Mouse (Mus musculus) megakaryocyte progenitor cell, adult 5-6 weeks (primary cell): ENCODE measurements around the gene Tenm2. TPM values are rescaled to one million over a fixed set of nuclear protein-coding genes. Genes with fewer than 3 reads are reported as not detected.

Experiments used
- ATAC-seq: replicated peaks from 2 replicates; pipeline ENCODE4 v1.8.0; 2016; ENCODE audit warnings: mild to moderate bottlenecking, moderate TSS enrichment, inconsistent platforms; ENCODE audit not compliant: poor library complexity
- total RNA-seq, 2 experiments: library from RNA; stranded (forward) in 1 of 2; stranded (reverse) in 1 of 2; fragments of 157-497, 149-512 nt in 1 of 2; fragments of 200-1000 nt in 1 of 2; gene quantifications; 2 replicates each; pipeline versions ENCODE4 v1.2.3 to v1.2.4; 2015 to 2017

Tenm2 gene
- total RNA-seq, 2 experiments from 2014 or later: not detected

DNA sequence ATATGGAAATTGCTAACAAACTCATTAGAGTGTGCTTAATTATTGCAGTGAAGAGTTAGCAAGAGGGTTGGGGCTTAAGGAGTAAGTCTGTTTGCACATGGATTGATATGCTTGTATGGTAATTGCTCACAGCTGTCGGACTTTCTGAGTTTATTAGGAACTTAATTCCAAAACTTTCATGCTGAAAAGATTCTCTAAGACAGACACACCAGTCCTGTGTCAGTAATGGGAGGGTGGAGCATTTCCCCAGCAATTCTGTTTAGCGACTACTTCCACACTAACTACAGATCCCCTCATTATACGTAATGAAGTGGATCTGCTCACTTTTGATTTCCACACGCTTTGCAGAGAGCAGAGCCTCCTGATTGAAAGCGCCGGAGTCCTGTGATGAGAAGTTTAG lies 622.0 kb downstream of the Tenm2 start:
- ATAC-seq: no peak

- ATAC-seq: no peak
These were observed 630.9 kb downstream of the Tenm2 start for GRCm38 (mm10) chr11:36604815-36605382.

GRCm38 (mm10) chr11:36604272-36604671 lies 631.5 kb downstream of the Tenm2 start:
- no peak for ATAC-seq

DNA sequence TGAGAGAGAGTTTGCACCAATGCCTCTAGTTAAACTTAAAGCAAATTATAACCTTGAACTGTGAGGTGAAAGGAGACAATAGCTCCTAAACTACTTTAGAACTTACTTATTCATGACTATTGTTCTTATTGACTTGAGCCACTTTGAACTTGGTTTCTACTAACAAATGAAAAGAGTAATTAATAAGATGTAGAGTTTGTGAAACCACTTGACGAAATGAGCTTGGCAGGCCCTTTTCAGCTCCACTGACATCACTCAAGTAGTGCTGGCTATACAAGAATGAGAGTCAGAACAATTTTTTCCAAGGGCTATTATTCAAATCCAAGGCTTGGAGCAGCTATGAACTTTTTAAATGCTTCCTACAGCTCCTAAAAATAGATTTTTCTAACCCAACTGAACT lies 643.3 kb downstream of the Tenm2 start:
- ATAC-seq: no peak

- ATAC-seq: no peak
These were observed 669.6 kb downstream of the Tenm2 start for GRCm38 (mm10) chr11:36566146-36566545.

DNA sequence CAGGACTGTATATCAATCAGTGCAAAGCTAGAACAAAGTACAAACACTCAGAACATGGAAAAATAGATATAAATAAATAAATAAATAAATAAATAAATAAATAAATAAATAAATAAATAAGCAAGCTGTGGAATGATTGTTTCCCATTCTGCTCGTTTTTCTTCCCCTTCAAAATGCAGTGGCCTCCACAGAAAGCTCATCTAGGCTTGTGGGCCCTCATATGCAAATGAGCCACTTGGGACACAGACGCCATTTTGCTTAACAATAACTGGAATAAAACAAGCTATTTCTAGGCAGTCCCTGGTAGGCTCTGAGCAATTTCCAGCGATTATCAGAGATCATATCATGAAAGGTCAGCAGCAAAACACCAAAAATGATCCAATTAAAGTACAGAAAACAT lies 672.9 kb downstream of the Tenm2 start:
- ATAC-seq: no peak

- no peak for ATAC-seq
These were observed 674.8 kb downstream of the Tenm2 start for GRCm38 (mm10) chr11:36560785-36561548.

GRCm38 (mm10) chr11:36557316-36557715 lies 678.4 kb downstream of the Tenm2 start:
- ATAC-seq: no peak

- no peak for ATAC-seq
These were observed 682.5 kb downstream of the Tenm2 start for GRCm38 (mm10) chr11:36553286-36553685.

DNA sequence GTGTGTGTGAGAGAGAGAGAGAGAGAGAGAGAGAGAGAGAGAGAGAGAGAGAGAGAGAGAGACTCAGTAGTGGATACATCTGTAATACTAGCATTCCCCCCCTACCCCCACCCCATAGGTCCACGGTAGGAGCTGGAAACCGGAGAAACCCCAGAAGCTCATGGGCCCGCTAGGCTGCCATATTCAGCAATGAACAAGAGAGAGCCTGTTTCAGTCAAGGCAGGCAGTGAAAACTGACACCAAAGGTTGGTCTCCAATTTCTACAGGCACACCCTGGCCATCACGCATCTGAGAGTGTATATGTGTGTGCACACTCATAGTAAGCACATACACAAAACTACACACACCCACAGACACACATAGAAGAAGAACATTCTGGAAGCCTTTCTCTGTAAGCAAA lies 685.1 kb downstream of the Tenm2 start:
- ATAC-seq: no peak

DNA sequence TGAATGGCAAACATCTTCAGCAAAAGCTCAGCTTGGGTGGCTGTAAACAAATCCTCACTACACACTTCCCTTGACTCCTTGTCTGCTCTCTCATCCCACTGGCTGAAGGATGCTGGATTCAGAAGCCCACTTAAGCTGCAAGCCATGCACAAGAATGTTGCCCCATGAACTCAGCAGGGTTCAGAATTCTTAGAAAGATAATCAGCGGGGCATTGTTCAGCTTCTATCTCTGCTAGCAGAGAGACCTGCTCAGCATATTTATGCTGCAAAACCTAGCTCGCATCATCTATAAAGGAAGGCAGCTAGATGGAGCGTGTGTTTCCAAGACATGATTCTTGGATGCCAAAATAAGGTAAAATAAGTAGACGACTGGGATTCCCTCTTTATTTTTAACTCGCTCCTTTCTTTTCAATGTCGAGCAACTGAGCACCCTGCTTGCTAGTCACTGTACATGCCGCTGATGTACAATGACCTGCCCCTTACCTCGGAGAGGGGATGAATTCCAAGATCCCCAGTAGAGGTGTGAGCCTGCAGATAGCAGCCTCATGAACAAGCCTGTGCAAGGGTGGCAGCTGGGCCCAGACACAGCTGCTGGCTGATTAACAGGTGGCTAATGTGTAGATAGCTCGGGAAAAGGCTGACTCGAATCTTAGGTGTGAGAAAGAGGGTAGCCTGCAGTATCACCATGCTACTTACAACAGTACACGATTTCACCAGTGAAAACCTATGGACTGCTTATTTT lies 686.2 kb downstream of the Tenm2 start:
- ATAC-seq: no peak

- no peak for ATAC-seq
These were observed 687.6 kb downstream of the Tenm2 start for GRCm38 (mm10) chr11:36548139-36548538.

DNA sequence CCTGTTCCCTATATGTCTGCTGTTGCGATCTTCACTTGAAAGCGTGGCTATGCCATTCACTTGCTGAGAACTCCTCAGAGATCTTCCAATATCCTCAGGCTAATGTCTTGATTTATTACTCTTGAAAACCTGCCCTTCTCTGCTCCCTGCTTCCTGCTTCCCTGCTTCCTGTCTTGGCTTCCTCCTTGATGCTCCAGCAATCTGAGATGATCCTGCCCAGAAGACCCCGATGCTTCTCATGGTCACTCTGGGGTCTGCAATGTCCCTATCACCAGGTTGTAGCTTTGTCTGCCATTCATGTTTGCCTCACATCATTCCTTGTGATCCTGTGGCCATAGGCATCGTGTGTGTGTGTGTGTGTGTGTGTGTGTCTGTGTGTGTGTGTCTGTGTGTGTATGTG lies 697.6 kb downstream of the Tenm2 start:
- ATAC-seq: no peak

- ATAC-seq: no peak
These were observed 698.1 kb downstream of the Tenm2 start for GRCm38 (mm10) chr11:36537573-36538133.

- ATAC-seq: no peak
These were observed 700.2 kb downstream of the Tenm2 start for GRCm38 (mm10) chr11:36535591-36535990.

DNA sequence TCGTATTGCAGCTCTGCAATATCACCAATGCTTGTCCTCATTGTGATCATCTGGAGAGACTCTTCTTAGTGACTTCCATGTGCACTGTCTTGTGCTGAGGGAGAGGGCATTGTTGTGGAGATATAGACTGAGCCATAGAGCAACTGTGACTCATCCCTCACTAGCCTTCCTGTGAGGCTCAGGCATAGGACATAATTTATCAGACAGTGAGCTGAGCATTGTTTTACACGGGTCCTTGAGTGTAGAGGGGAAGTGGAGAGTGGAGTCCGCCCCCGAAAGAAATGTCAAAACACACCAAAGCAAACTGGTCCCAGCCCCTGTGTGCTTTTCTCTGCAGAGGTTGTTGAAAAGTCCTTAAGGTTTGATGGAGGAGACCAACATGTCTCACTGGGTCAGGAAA lies 704.1 kb downstream of the Tenm2 start:
- no peak for ATAC-seq

DNA sequence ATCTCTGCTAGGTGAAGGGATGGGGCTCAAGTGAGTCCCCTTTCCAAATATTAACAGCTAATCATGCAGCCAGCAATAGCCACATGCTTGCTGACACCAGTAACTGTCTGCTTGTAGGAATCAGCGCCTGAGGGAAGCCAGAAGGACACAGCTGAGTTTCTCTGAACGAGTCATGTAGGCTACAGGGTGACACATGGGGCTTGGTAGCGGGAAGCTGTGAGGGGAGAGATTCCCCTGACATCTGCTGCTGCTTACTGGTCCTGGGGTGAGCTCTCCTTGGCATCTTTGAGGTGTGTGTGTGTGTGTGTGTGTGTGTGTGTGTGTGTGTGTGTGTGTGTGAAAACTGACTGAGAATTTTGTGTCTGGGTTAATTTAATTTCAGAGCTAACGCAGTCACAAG lies 708.3 kb downstream of the Tenm2 start:
- ATAC-seq: no peak

DNA sequence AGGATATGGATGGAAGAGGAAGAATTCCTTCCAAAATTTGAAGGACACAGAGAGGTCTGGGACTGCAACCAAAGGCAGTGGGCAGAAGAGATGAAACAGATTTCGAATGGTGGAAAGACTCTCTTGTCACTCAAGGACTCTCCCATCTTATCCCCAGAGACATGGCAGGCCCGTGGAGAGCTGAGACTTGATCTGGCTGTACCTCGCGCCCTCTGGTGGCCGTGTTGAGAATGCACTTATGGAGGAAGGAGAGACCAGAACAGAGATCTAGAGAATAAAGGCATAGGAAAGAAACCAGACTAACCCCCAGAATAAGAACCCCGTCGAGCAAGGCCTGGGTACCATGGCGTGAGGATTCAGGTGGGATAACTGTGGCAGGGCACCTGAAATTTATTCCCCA lies 709.4 kb downstream of the Tenm2 start:
- ATAC-seq: peak; percentile 81

DNA sequence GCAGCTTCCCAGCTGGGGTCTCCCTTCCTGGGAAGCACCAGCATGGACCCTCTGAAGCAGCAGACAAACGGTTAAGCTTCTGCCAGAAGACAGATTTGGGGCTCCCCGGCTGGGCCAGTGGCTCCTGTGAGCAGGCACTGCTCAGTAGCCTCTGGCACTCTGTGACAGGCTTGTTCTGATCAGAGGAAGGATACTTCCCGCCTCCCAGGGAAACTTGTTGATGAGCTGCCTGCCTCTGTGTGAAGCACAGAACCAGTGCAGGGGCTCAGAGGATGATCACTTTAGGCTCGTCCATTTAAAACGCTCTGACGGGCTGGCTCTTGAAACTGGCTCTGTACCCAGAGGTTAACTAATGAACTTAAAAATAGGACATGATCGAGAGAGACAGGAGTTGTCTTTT lies 723.3 kb downstream of the Tenm2 start:
- no peak for ATAC-seq

DNA sequence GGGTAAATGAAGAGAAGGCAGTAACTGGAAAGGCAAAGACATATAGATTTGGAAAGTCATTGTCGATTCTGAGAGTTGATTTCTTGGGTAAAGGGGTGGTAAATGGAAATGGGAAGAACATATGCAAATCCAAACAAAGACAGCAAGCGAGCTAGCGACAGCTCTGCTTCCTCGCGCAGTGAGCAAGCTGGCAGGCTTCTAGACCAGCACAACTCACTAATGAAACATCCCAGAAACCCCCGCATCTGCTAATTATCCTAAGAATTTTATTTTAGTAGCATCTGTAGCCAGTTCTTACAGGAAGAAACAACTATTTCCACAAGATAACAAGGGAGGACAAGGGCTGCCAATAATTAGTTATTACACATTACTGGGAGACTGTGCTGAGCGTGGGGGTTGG lies 727.5 kb downstream of the Tenm2 start:
- ATAC-seq: no peak

DNA sequence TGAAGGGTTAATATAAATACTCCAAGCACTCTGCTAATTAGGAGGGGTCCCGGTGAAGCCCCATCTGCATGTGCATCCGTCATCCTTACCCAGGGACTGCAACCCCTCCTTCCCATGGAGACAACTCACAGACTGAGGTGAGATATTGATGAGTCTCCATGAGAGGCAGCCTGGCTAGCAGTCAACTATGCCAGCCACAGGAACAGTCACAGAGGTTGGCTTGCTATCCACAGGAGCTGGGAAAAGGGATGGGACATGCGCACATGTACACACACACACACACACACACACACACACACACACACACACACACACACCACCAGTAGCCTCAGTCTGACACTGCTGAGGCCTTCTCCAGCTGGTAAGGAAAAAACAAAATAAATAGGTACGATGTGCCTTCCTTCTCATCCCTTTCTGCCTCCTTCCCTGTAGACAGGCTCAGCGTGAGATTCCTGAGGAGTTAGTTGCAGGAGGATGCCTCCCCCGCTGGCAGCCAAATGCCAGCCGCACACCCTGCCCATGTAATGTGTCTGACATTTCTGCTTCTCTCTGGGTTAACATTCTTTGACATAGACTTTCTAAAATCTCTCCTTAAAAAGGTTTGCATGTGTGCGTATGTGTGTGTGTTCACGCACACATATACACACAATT lies 740.7 kb downstream of the Tenm2 start:
- ATAC-seq: no peak
